Comparison of ENCODE assay signal across 10 mouse cellular contexts in genomic region chr11:68199801-68200423, GRCm38 (mm10).
DNase-seq lines count a peak whose midpoint lies in the region; ATAC-seq and TF ChIP-seq lines count a peak whose summit lies in the region.
"Had no signal": no experiment of that assay in that cellular context is flagged by ENCODE, and none has a peak within 500 bp of the region (broad histone marks: within the 10 kb centered on the region; RNA-seq: fewer than 3 reads in every experiment).

No protein-coding gene starts in this region.

- H3K4me1 ChIP-seq in midbrain, embryonic 11.5 days (ENCODE audit: control insufficient read depth, insufficient read depth, low read length): peaks cover 9% of the 10 kb centered on the region
- H3K4me1 ChIP-seq: liver, embryonic 15.5 days had no signal

- no peak overlapping the region for H3K9ac ChIP-seq in midbrain, embryonic 11.5 days (ENCODE audit: low read length)
- H3K9ac ChIP-seq: liver, embryonic 15.5 days had no signal

- H3K4me2 ChIP-seq in midbrain, embryonic 11.5 days: no peak overlapping the region
- H3K4me2 ChIP-seq: liver, embryonic 15.5 days had no signal

- WGBS in midbrain, embryonic 11.5 days: 52% methylated on average over 10 of the region's 10 CpGs

- TF ChIP-seq CTCF in left cerebral cortex, adult 2 months (IDR thresholded peaks at IDR 0.05): no peak

- no peak overlapping the region for H3K4me3 ChIP-seq in left cerebral cortex, adult 2 months
- no peak overlapping the region for H3K4me3 ChIP-seq in midbrain, embryonic 11.5 days (ENCODE audit: low read depth, low read length)
- H3K4me3 ChIP-seq: liver, embryonic 15.5 days had no signal

- peak; percentile 63 for DNase-seq in embryo, embryonic 10 days (ENCODE audit: low spot score)
- no peak for DNase-seq in embryo, embryonic 9.5 days (ENCODE audit: extremely low spot score)
- DNase-seq in kidney, postnatal 36 days: peak; percentile 56 to 71
- DNase-seq in splenic B cell, adult 2 months (ENCODE audit: low read depth, low spot score): peak; percentile 43
- DNase-seq in layer of hippocampus, postnatal 36 days: no peak
- DNase-seq in left cerebral cortex, adult 2 months (ENCODE audit: extremely low spot score in 1 of 2, low spot score in 2 of 2): no peak
- no peak for DNase-seq in midbrain, embryonic 11.5 days (ENCODE audit: low spot score, missing footprints)
- DNase-seq: heart, postnatal 4 days had no signal

- H3K36me3 ChIP-seq in splenic B cell, adult 2 months (ENCODE audit: control insufficient read depth, insufficient read depth, low read length, poor library complexity, severe bottlenecking): no peaks in the 10 kb centered on the region
- H3K36me3 ChIP-seq in midbrain, embryonic 11.5 days (ENCODE audit: control insufficient read depth, insufficient read depth, low read length): no peaks in the 10 kb centered on the region
- H3K36me3 ChIP-seq: liver, embryonic 15.5 days had no signal

- H3K9me3 ChIP-seq in midbrain, embryonic 11.5 days (ENCODE audit: control insufficient read depth, low read length): no peaks in the 10 kb centered on the region
- H3K9me3 ChIP-seq: liver, embryonic 15.5 days had no signal

- intact Hi-C loops in left cerebral cortex, adult 2 months (cut with DNase I): no loop called here

- H3K27me3 ChIP-seq in splenic B cell, adult 2 months (ENCODE audit: control insufficient read depth, insufficient read depth, low read length, poor library complexity, severe bottlenecking): no peaks in the 10 kb centered on the region
- H3K27me3 ChIP-seq in midbrain, embryonic 11.5 days (ENCODE audit: control insufficient read depth, insufficient read depth, low read length): no peaks in the 10 kb centered on the region
- H3K27me3 ChIP-seq: liver, embryonic 15.5 days had no signal

- ATAC-seq in common myeloid progenitor, adult 5-6 weeks (replicated peaks; ENCODE audit: low read depth, poor library complexity, severe bottlenecking): peak; percentile 43
- no peak for ATAC-seq in midbrain, embryonic 11.5 days (ENCODE audit: low FRiP score)

- H3K27ac ChIP-seq in left cerebral cortex, adult 2 months: no peak overlapping the region
- no peak overlapping the region for H3K27ac ChIP-seq in midbrain, embryonic 11.5 days (ENCODE audit: low read depth, low read length)
- H3K27ac ChIP-seq: liver, embryonic 15.5 days had no signal

Comparison
In these comparisons a context has a peak if more than half of its experiments do, and no peak if none do; other contexts are left out.
1. DNase-seq: peak in embryo, embryonic 10 days (single experiment), kidney, postnatal 36 days (2 of 2) and splenic B cell, adult 2 months (single experiment); none in embryo, embryonic 9.5 days (single experiment), layer of hippocampus, postnatal 36 days (0 of 2), left cerebral cortex, adult 2 months (0 of 2) and midbrain, embryonic 11.5 days (single experiment).